Mouse (Mus musculus): Measurements from ENCODE around the gene Gpr15. TPM values are rescaled to one million over a fixed set of nuclear protein-coding genes. Genes with fewer than 3 reads are reported as not detected.

Gene Gpr15
- total RNA-seq, 4 experiments from 2014 or later, result not detected

DNA sequence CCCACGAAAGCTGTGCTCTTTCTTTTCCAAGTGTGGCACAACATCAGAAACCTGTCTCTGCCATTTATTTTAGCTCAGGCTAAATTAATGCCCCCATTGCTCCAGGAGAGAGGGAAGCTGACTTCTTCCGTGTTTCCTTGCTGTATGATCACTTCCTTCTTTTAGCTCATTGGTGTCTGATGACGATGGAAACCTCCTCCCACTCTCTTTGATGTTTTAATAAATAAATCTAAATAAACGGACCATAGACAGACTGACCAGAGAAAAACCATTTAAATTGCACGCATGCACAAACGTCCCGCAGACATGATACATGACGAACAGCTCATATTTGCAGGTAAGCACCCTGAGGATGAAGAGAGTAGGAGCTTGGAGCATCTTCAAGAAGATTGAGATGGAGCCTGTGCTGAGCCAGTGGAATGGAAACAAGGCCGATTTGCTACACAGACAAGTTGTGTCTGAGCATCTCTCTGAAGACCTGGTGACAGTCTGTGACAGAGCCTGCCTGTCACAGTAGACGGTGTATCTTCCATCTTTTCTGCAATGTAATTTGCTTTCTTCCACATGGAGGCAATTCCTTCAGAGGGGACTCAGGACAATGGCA is 16.4 kb downstream of the Gpr15 start:
- no peak for DNase-seq (ENCODE audit: low spot score in 2 of 2)

- DNase-seq (ENCODE audit: low spot score in 2 of 2), result no peak
These were observed 17.1 kb downstream of the Gpr15 start for GRCm38 (mm10) chr16:58701779-58702178.

DNA sequence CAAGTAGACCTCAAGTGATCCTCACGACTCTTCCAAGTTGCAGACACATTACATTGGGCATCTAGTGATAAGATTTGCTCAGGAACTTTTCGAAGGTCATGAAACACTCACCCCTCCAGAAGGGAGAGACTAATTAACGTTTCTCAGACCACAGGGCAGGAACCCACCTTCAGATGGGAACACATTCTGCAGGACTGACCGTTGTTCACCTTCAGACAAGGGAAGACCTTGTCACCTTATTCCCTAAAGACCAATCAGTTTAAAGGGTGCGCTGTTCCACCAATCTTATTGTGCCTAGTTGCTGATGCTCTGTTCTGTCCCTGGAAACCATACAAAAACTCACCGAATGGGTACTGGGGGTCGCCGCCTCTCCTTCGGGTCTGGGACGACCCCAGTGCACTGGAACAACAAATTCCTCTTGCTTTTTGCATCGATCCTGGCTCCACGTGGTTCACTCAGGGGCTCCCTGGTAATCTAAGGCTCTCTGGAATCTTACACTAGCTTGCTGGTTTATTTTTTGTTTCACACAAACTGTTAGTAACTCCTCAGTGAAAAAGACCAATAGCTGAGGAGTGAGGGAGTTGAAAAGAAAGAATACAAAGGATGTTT is 17.9 kb downstream of the Gpr15 start:
- DNase-seq (ENCODE audit: low spot score in 2 of 2), result no peak

GRCm38 (mm10) chr16:58700174-58700573 is 18.7 kb downstream of the Gpr15 start:
- DNase-seq (ENCODE audit: low spot score in 2 of 2), result no peak

DNA sequence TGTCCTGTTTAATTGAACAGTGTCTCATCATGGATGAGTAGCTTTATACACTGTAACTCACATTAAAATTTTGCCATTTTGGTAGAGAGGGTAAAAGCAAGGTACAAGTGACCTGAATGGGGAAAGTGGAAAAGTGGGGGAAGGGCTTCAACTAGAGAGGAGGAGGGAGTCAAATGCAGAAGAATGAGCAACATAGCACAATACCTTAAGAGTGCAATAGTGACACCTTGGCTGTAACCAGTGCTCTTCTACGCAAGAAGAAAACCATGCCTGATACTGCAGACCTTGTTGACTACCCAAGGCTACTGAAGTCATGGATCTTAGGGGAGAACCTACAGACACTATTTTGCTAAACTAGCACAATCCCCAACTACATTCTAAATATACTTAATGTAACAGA is 21.6 kb downstream of the Gpr15 start:
- no peak for DNase-seq (ENCODE audit: low spot score in 2 of 2)

DNA sequence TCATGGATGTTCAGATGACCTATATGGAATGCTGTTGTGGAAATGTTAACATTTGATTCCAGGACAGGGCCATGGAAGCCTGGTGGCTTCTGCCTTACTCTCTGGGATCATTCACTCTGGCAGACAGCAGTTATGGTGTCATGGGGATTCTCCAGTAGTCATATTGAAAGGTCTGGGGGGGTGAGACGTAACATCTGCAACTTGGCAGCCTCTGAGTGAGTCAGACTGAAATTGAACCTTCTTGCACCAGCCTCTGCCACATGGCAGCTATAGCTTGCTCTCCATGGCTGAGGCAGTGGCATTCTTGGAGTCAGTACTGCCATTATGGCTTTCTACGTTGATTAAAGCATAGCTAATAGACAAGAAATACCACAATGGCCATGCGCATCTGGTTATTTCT is 22.1 kb downstream of the Gpr15 start:
- DNase-seq (ENCODE audit: low spot score in 2 of 2), result no peak

GRCm38 (mm10) chr16:58694091-58694490 is 24.8 kb downstream of the Gpr15 start:
- DNase-seq (ENCODE audit: low spot score in 2 of 2), result no peak

DNA sequence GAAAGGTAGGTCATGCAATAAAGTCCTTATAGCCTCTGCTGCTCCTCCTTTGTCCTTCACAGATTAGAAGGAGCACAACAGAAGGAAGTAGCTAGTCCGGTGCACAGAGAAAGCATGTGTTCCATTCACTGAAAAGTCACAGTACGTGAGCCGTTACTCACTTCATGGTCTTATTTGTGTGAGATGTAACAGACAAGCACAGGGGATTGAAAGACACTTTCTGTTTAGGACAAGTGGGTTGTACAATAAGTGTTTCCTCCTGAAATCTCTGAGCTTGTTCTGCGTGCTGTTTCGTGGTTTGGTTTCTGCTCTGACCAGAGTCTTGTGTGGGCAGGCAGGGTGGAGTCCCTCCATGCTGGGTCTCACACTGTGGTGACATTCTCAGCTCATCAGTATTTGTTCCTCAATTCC is 28.5 kb downstream of the Gpr15 start:
- DNase-seq (ENCODE audit: low spot score in 2 of 2), result no peak

DNA sequence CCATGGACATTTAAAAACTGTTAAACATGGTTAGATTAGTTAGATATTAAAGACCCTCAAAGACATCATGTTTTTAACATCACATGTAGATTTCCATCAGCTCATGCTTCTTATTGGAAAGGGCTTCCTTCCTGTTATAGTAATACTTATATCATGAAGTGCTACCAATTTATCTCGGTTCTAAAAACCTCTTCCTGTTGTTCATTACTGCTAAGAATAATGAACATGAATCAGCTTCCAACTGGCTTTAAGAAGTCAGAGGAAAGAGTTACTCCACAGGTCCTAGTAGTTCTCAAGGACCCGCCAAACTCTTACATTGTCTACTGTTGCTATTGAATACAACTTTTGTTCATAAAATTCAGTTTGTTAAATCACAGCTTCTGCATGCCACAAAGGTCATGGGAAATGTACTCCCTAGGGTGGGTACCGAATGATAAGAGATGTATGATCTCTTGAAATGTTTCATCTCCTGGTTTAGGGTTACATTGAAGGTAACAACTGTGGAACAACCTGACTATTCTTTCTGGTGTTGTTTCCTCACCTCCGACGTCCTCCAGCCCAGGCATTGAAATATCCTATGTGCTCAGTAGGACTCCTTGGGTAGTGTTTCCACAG is 29.2 kb downstream of the Gpr15 start:
- no peak for DNase-seq (ENCODE audit: low spot score in 2 of 2)

DNA sequence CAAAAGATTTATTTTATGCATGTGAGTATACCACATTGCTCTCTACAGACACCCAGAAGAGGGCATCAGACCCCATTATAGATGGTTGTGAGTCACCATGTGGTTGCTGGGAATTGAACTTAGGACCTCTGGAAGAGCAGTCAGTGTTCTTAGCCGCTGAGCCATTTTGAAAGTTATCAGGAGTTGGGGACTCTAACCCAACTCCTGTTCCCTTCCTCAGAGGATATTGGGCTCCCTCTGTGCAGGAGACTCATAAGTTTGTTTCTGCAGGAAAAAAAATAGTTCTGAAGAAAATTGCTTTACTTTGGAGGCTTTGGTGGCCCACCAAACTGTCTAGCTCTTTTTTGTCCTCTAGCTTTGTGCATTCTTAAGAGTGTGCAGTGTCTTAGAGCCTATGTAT is 30.3 kb downstream of the Gpr15 start:
- no peak for DNase-seq (ENCODE audit: low spot score in 2 of 2)

DNA sequence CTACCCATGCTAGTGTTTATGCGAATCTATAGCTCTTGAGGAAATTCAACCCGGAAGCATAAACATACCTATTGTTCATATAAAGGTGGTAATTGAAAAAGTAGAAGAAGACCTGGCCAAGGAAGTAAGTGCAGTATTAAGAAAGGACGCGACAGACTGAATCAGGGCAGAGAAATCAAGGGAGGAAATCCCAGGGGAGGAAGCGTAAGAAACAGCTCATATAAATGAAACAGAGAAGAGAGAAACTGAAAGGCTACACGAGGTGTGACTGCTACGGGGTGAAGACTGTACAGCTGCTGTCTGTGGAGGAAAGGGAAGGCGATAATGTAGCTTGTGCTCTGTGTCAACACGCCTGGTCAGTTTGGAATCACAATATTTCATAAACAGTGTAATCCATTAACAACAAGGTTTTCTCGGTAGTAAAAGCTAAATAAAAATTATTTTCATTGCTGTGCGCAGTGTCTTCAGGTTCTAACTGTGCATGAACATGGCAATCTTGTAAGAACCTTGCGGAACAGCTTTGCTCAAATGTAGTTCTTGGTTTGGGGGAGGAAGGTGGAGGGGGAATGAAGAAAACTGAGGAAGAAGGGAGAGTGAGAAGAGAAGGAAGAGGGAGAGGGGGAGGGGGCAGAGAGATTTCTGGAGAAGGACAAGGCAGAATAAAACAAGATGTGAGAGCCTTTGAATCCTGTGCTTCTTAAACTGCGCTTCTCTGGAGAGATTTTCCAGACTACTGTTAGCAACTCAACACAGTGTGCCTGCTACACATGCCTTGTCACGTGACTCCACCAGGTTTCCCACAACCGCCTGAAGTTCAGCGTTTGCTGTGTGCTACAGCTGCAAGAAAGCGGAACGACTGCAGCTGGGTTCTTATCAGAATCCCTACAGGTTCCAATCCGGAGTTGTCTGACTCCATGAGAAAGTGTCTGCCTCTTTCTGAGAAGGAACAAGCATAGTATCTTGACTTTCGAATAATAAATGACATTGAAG is 33.0 kb downstream of the Gpr15 start:
- DNase-seq (ENCODE audit: low spot score in 2 of 2), result no peak

DNA sequence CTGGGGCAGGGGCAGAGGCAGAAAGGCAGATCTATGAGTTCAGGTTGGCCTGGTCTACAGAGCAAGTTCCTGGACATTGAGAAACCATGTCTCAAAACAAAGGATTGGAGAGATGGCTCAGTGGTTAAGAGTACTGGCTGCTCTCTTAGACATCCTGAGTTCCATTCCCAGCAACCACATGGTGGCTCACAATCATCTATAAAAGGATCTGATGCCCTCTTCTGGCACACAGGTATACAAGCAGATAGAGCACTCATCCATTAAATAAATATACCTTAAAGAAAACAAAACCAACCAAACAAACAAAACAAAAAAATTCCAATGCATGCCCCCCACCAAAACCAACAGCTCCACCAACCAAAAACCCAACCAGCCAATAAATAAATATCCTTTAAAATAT is 34.3 kb downstream of the Gpr15 start:
- DNase-seq (ENCODE audit: low spot score in 2 of 2), result no peak

- no peak for DNase-seq (ENCODE audit: low spot score in 2 of 2)
These were observed 35.0 kb downstream of the Gpr15 start for GRCm38 (mm10) chr16:58683911-58684310.

- DNase-seq (ENCODE audit: low spot score in 2 of 2), result no peak
These were observed 36.0 kb downstream of the Gpr15 start for GRCm38 (mm10) chr16:58682870-58683269.

- no peak for DNase-seq (ENCODE audit: low spot score in 2 of 2)
These were observed 36.8 kb downstream of the Gpr15 start for GRCm38 (mm10) chr16:58682046-58682445.

- DNase-seq (ENCODE audit: low spot score in 2 of 2), result no peak
These were observed 40.2 kb downstream of the Gpr15 start for GRCm38 (mm10) chr16:58678660-58679059.

GRCm38 (mm10) chr16:58677491-58677890 is 41.4 kb downstream of the Gpr15 start:
- DNase-seq (ENCODE audit: low spot score in 2 of 2), result no peak

GRCm38 (mm10) chr16:58676633-58677032 is 42.2 kb downstream of the Gpr15 start:
- no peak for DNase-seq (ENCODE audit: low spot score in 2 of 2)

DNA sequence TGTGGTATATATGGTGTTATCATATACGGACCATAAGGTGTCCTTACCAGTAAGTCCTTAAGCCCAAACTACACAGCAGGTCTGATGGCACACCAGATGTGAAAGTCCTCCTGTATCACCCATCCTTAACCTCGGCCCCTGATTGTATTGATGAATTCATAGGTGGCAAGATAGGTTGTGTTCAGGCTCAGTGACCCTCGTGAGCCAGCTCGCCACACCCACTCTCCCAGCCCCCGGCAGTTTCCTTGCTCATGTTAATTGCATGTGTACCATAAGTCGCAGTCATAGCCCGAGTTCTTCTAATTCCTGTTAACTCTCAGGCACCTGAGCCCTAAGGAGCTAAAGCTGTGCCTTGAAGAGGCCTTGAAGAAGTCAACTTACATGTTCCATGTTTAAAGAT is 42.7 kb downstream of the Gpr15 start:
- no peak for DNase-seq (ENCODE audit: low spot score in 2 of 2)

- DNase-seq (ENCODE audit: low spot score in 2 of 2), result no peak
These were observed 43.6 kb downstream of the Gpr15 start for GRCm38 (mm10) chr16:58675256-58675655.

DNA sequence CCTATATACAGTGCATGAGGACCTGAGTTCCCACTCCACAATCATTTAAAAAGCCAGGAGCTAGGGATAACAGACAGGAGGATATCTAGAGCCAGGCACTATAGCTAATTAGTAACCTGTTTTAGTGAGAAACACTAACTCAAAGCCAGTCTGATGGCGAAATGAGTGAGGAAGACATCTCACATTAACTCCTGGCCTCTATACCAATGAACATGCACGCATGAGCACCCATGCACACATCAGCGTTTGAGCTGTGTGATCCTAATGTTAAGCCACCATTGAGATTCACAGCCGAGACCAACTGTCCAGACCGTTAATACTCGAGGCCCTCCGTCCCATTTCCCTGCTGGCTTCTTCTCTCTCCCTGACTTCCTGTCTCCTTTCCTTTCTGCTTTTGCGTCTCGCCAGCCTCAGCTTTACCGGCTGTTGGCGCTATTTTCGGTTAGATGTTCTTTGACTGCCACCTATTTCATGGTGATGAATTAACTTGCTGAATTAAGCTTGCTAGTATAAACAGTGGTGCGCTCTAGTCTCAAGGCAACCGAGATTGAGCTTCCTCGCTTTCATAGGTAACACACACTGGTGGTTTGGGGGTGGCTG is 45.0 kb downstream of the Gpr15 start:
- DNase-seq (ENCODE audit: low spot score in 2 of 2), result no peak

DNA sequence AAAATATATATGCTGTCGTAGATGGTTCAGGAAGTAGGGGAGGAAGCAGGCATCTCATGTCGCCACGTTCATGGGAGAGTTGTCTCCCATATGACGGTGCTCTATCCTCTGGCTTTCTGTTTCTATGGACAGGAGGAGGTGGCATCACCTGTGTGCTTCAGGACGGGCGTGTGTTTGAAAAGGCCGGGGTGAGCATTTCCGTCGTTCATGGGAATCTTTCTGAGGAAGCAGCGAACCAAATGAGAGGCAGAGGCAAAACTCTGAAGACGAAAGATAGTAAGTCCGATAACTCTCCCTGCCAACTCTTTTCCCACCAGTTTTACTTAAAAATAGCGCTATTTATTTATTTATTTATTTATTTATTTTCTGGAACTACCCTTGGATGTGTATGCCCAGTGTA is 46.5 kb downstream of the Gpr15 start:
- DNase-seq (ENCODE audit: low spot score in 2 of 2), result no peak

Measured in gastrocnemius, adult 8-10 months (tissue).